Mouse (Mus musculus) midbrain, postnatal 0 days (tissue): ENCODE data around the gene Anapc4. TPM values are rescaled to one million over a fixed set of nuclear protein-coding genes. Genes with fewer than 3 reads are reported as not detected.

Experiments
- ATAC-seq: fragments of 200-750 bp; cut with Nextera tagmentation; 2 replicates; pipeline ENCODE4 v1.8.0; 2017; ENCODE audit warnings: moderate number of reproducible peaks, mild to moderate bottlenecking, moderate TSS enrichment, moderate library complexity; ENCODE audit not compliant: low FRiP score
- DNase-seq: peaks from one replicate; pipeline ENCODE4 v3.0.0-alpha.2; 2015; ENCODE audit warnings: low spot score
- H3K27ac ChIP-seq: fragments of 300-500 bp; sonication (generic); 2 replicates; pipeline ENCODE4 v1.5.1; 2014; ENCODE audit warnings: low read depth, mild to moderate bottlenecking, low read length, mixed read lengths
- H3K27me3 ChIP-seq: fragments of 300-500 bp; sonication (generic); 2 replicates; pipeline ENCODE4 v1.6.1; 2014; ENCODE audit warnings: low read length, control low read depth, mixed read lengths; ENCODE audit not compliant: insufficient read depth
- H3K36me3 ChIP-seq: fragments of 300-500 bp; sonication (generic); 2 replicates; pipeline ENCODE4 v1.6.1; 2014; ENCODE audit warnings: low read length, control low read depth, mixed read lengths; ENCODE audit not compliant: insufficient read depth
- H3K4me1 ChIP-seq: fragments of 300-500 bp; sonication (generic); 2 replicates; pipeline ENCODE4 v1.6.1; 2014; ENCODE audit warnings: mild to moderate bottlenecking, control low read depth, antibody characterized with exemption, low read length, mixed read lengths; ENCODE audit not compliant: insufficient read depth
- H3K4me2 ChIP-seq: fragments of 300-500 bp; sonication (generic); 2 replicates; pipeline ENCODE4 v1.6.1; 2014; ENCODE audit warnings: low read depth, mild to moderate bottlenecking, low read length, mixed read lengths; ENCODE audit not compliant: poor library complexity, severe bottlenecking
- H3K4me3 ChIP-seq: fragments of 300-500 bp; sonication (generic); 2 replicates; pipeline ENCODE4 v1.5.1; 2014; ENCODE audit warnings: low read depth, mild to moderate bottlenecking, low read length, moderate library complexity
- H3K9ac ChIP-seq: fragments of 300-500 bp; sonication (generic); replicated peaks from 2 replicates; pipeline ENCODE4 v1.6.1; 2014; ENCODE audit warnings: mild to moderate bottlenecking, low read length, moderate library complexity, mixed read lengths; ENCODE audit not compliant: poor library complexity, severe bottlenecking
- H3K9me3 ChIP-seq: fragments of 300-500 bp; sonication (generic); 2 replicates; pipeline ENCODE4 v1.6.1; 2016; ENCODE audit warnings: low read length, control low read depth
- CTCF ChIP-seq: IDR thresholded peaks from 2 replicates; pipeline ENCODE4 v1.5.1; 2016; ENCODE audit warnings: antibody characterized with exemption, mild to moderate bottlenecking
- WGBS: fragments of 180-500 bp; shearing (Covaris S2); extraction: QIAGEN DNeasy Blood & Tissue Kit; methylation state at CpG from one replicate; pipeline ENCODE4 v1.1.7; 2014; 5-methylcytosine and 5-hydroxymethylcytosine counted together
- polyA plus RNA-seq: library from polyadenylated mRNA; unstranded; fragments of >200 nt; fragmentation: Nextera tagmentation; extraction: Ambion mirVana; gene quantifications from 2 replicates; pipeline ENCODE4 v1.2.1, GENCODE M21; 2015
- total RNA-seq: library from RNA; depleted of rRNA; stranded (reverse); fragments of >200 nt; gene quantifications from 2 replicates; pipeline ENCODE4 v1.2.3, GENCODE M21; 2014

Gene Anapc4
- total and polyA plus RNA-seq, 2 experiments from 2014 or later, result 66.4 to 72.3 TPM

DNA sequence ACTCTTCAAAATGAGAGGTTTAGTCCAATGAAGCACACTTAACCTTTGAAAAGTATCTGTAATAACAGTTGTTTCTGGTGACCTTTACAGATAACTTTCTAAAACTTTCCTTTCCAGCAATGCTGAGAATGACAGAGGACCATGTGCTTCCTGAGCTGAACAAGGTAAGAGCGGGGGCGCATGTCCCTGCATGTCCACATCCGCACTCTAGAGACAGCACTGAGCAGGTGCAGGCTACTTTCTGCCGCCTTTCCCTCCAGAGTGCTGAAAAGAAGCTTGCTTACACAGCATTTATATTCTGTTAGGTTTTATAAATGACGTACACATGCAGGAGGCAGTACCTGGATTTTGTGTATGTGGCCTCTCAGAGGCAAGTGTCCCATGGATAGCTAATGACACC is 21.9 kb downstream of the Anapc4 start:
- Histone ChIP-seq H3K4me1 (no peaks in the 10 kb centered on the region), H3K27me3 (no peaks in the 10 kb centered on the region), H3K9ac (no peak overlapping the region), H3K4me2 (no peak overlapping the region), H3K9me3 (no peaks in the 10 kb centered on the region), H3K27ac (no peak overlapping the region), H3K36me3 (peaks cover 49% of the 10 kb centered on the region), H3K4me3 (no peak overlapping the region)
- DNase-seq, result no peak
- ATAC-seq, result no peak
- 0 out of 2 replicates have a peak, but pooled peaks have one; percentile 23 for TF ChIP-seq CTCF
- WGBS, result 92% methylated on average over 5 of the region's 5 CpGs

DNA sequence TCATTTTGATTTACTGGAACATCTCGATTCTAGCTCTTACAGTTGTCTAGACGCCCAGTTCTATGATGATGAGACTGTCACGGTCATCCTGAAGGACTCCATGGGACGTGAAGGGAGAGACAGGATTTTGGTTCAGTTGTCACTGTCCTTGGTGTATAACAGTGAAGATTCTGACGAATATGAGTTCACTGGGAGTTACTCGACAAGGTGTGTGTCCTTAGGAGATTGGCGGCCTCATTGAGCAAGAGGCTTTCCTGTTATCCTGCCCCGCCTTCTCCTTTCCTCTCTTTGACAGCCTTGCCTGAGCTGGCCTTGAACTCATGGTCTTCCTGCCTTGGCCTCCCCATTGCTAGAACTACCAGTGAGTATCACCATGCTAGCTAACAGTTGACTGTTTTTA is 30.6 kb downstream of the Anapc4 start:
- Histone ChIP-seq H3K36me3 (peaks cover 58% of the 10 kb centered on the region), H3K9me3 (no peaks in the 10 kb centered on the region), H3K4me1 (no peaks in the 10 kb centered on the region), H3K27me3 (no peaks in the 10 kb centered on the region), H3K27ac (no peak overlapping the region), H3K4me3 (no peak overlapping the region), H3K9ac (no peak overlapping the region), H3K4me2 (no peak overlapping the region)
- DNase-seq (no peak), ATAC-seq (no peak)
- WGBS, result 94% methylated on average over 8 of the region's 8 CpGs
- TF ChIP-seq CTCF, result no peak

DNA sequence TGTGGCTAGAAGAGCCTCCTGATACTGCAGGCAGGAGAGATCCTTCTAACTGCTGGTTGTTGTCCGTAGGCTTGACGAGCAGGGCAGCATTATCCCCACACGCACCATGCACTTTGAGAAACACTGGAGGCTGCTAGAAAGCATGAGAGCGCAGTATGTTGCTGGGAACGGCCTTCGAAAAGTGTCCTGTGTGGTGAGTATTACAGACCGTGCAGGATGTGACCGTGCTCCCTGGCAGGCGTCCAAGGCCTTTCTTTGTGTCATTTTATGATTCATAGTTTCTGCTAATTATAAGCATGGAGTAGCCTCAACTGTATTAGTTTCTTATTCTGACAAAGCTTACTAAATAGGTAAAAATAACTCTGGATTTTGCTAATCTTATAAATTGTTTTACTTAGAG is 32.0 kb downstream of the Anapc4 start:
- Histone ChIP-seq H3K27ac (no peak overlapping the region), H3K4me2 (no peak overlapping the region), H3K36me3 (peaks cover 50% of the 10 kb centered on the region), H3K27me3 (no peaks in the 10 kb centered on the region), H3K9me3 (no peaks in the 10 kb centered on the region), H3K4me1 (no peaks in the 10 kb centered on the region), H3K9ac (no peak overlapping the region), H3K4me3 (no peak overlapping the region)
- ATAC-seq (no peak), DNase-seq (peak; percentile 13)
- no peak for TF ChIP-seq CTCF
- WGBS, result 85% methylated on average over 9 of the region's 9 CpGs

DNA sequence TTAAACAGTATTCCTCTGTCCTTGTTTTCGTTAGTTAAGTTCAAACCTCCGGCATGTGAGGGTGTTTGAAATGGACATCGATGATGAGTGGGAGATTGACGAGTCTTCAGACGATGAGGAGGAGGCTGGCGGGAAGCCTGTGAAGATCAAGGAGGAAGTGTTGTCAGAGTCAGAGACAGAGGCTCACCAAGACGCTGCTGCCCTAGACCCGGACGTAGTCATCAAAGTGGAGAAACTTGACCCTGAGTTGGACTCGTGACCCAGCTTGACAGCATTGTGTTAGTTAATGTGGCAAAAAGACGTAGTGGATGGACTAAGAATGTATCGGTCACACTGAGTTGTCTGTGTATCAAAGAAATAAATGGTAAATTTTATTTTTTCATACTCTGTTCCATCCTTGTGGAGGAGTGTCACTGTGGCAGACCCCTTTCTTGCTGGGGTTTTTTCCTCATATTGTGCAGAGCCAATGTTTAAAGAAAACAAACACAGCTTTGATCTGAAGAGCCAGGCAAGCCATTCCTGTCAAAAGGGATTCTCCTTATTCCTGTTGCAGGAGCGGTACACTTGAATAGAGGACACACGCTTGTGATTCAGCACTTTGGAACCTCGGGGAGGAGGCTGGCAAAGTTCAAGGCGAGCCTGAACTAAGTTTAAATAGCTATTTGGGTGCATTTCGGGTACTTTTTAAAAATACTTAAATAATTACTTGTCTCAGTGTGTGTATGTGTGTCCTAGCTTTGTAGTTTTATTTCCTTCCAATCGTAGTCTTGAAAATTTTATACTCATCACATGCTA is 32.7 kb downstream of the Anapc4 start:
- H3K36me3 ChIP-seq, result peaks cover 47% of the 10 kb centered on the region
- H3K4me1 ChIP-seq, result no peaks in the 10 kb centered on the region
- WGBS, result 85% methylated on average over 18 of the region's 18 CpGs
- TF ChIP-seq CTCF, result no peak
- H3K4me2 ChIP-seq, result no peak overlapping the region
- H3K4me3 ChIP-seq, result no peak overlapping the region
- no peaks in the 10 kb centered on the region for H3K27me3 ChIP-seq
- H3K27ac ChIP-seq, result no peak overlapping the region
- DNase-seq (no peak), ATAC-seq (no peak)
- no peaks in the 10 kb centered on the region for H3K9me3 ChIP-seq
- H3K9ac ChIP-seq, result no peak overlapping the region

DNA sequence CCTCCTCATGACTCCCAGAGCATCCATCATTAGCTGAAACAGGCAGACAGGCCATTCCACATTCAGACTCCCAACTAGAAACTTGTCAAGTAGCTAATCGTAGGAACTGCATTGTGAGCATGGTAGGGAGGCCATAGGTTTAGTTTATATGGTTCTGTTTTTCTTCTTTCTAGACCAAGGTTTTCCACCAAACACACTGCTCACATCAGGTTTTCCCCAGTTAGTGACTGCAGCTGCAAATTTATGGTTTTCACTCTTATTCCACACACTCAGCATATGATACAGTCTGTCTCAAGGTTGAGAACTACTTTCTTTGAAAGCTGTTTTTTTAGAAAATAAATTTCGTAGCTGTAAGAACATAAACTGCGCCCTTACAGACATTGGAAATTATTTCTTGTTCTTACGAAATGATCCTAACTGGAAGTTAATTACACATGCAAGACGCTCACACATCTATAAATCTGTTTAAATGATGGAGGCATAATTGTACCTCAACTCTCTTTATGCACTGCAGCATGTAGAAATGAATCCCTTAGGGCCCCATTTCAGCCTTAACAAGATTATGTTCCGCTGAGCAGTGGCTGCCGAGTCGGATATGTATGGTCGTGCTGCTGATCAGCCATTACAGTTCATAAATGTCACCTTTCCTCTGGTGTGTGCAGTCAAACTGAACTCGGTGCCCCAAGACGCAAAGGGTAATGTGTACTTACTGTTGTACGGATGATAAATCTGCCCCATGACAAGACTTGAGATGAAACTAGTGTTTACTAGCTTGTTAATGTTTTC is 35.3 kb downstream of the Anapc4 start:
- H3K9ac ChIP-seq, result no peak overlapping the region
- no peak overlapping the region for H3K4me2 ChIP-seq
- no peak for ATAC-seq
- 59% methylated on average over 12 of the region's 12 CpGs for WGBS
- no peak for TF ChIP-seq CTCF
- DNase-seq, result peak; percentile 51
- H3K27ac ChIP-seq, result no peak overlapping the region
- H3K9me3 ChIP-seq, result no peaks in the 10 kb centered on the region
- peaks cover 31% of the 10 kb centered on the region for H3K36me3 ChIP-seq
- no peaks in the 10 kb centered on the region for H3K27me3 ChIP-seq
- H3K4me3 ChIP-seq, result no peak overlapping the region
- no peaks in the 10 kb centered on the region for H3K4me1 ChIP-seq

DNA sequence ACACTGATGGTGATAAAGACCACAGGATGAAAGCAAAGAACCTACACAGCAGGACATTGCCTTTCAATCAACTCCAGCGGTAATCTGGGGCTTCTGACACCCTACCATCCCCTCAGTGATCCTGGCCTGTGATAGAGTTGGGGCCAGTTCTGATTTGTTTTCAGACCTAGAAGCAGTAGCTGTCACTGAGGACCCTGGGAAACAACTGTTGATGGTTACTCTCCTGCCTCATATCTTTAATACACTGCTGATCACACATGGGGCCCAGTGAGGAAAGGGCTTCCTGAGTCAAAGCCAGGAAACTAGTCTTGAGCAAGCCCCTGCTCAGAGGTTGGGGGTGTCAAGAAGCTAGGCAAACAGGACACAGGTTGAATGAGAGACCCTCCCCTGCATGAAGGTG is 37.6 kb downstream of the Anapc4 start:
- no peak for TF ChIP-seq CTCF
- Histone ChIP-seq H3K4me2 (no peak overlapping the region), H3K9ac (no peak overlapping the region), H3K4me3 (no peak overlapping the region), H3K27me3 (no peaks in the 10 kb centered on the region), H3K36me3 (peaks cover 12% of the 10 kb centered on the region), H3K27ac (no peak overlapping the region), H3K9me3 (no peaks in the 10 kb centered on the region), H3K4me1 (no peaks in the 10 kb centered on the region)
- DNase-seq (no peak), ATAC-seq (no peak)
- WGBS, result 10% methylated on average over 1 of the region's 1 CpGs
